Mouse (Mus musculus) spleen, adult 18-20 months (tissue): ENCODE measurements around the gene Plxdc1.

Source experiments
- DNase-seq, 2 experiments: peaks; one replicate each; pipeline ENCODE4 v3.0.0; 2022; ENCODE audit warnings: mixed read lengths in 2 of 2

Plxdc1 gene

GRCm38 (mm10) chr11:97986738-97987465 is 658 bp upstream of the Plxdc1 start:
- DNase-seq = no peak

DNA sequence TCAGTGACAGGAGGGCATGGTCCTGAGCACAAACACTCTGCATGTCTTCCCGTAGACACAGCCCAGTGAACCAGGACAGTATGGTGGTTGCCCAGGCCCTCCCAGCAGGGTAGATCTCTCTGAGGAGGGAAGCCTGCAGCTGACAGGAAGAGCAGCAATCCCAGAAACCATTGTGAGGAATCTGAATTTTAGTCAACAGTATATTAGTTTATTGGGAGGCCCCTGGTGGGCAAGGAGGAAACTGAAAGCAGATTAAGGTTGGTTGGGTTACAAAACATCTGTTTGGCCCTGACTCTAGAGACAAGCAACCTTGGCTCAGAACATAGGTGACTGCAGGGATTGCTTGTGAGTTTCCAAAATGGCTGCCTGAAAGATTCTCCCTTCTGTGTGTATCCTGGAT is 2.3 kb downstream of the Plxdc1 start:
- DNase-seq = no peak

- no peak for DNase-seq
Measured at GRCm38 (mm10) chr11:97983506-97983905, 2.7 kb downstream of the Plxdc1 start.

- no peak for DNase-seq
Measured at GRCm38 (mm10) chr11:97982721-97983120, 3.5 kb downstream of the Plxdc1 start.

- no peak for DNase-seq
Measured at GRCm38 (mm10) chr11:97980531-97980966, 5.7 kb downstream of the Plxdc1 start.

DNA sequence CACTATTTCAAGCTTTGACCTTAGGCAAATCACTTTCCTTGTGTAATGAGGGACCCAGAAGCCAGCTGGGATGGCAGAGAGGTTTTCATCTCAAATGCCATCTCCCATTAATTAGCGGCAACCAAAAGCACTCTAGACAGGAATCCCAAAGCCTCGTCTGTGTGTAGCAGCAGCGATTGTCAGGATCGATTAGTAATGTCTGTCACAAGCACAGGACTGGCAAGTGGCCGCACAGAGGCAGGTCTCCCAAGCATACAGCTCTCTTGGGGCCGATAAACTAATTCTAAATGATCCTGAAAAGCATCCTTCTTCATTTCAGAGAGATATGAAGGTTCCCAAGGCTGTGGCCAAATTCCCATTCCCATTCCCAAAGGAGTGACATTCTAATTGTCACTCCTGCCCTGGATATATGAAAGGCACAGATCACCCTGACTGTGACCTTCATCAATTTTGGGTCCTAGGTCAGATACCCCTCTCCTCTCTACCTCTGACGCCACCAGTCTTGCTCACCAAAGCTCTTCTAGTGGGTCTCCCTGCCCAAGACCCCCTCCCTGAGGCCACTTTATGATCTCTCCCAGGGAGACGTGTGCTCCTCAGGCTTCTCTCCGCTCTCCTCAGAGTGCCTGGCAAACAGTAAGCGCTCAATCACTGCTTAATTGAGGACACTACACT is 6.3 kb downstream of the Plxdc1 start:
- DNase-seq = no peak

GRCm38 (mm10) chr11:97978392-97978791 is 7.9 kb downstream of the Plxdc1 start:
- no peak for DNase-seq

DNA sequence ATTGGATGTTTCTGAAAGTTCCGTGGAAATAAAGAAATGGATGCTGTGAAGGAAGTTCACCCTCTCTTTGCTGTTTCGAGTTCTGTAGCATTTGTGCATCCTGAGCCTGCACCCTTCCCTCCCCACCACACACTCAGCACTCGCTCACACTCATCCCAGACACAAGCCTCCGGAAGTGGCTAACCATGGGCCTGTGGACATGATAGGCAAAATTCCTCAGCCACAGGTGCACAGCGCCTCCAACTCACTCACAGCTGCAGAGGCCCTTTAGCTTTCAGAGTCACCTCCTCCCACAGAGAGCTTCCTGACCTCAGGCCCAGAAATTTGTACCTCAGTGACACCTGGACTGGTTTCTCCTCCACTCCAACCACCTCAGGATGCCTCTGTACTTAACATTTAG is 8.4 kb downstream of the Plxdc1 start:
- no peak for DNase-seq

DNA sequence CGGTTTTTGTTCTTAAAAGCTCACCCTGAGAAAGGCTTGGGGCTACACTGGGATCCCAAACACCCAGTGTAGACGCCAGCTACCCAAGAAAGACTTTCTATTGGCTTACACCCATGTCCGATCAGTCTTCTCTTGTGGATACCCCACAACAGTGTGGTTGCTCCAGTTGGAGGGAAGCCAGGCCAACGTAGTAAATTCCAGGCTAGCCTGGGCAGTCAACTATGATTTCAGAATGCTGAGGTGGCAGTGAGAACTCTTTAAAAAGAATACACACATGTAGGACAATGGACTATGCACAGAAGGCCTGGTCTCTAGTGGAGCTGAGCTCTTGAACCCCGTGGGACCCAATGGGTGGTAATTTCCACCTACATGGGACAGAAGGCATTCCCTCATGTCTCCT is 11.5 kb downstream of the Plxdc1 start:
- no peak for DNase-seq

DNA sequence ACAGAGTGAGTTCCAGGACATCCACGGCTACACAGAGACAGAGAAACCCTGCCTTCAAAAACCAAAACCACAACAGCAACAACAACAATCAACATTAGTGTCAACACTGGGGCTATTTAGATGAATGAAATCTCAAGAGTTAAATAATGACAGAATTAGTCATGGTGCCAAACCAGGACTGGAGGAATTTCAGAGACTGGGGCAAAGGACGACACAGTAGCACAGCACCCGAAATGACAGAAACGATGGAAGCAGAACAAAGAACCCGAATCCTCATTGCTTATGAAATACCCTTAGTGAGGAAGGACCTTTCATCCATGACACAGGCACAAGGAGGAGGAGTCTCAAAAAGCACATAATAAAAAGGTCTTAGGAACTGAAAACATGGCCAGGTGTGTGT is 12.1 kb downstream of the Plxdc1 start:
- no peak for DNase-seq

DNA sequence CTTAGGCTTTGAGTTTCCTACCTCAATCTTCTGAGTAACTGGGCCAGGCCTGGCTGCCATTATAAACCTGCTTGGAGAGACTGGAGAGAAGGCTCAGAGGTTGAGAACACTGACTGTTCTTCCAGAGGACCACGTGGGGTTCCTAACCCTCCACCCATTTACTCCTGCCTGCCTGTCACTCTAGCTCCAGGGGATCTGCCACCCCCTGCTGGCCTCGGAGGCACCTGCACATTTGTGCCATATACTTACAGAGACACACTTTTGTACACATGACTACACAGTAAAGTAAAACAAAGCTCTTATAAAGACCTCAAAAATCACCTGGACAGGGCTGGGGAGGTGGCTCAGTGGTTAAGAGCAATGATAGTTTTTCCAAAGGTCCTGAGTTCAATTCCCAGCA is 13.8 kb downstream of the Plxdc1 start:
- no peak for DNase-seq

GRCm38 (mm10) chr11:97971232-97971631 is 15.0 kb downstream of the Plxdc1 start:
- no peak for DNase-seq

DNA sequence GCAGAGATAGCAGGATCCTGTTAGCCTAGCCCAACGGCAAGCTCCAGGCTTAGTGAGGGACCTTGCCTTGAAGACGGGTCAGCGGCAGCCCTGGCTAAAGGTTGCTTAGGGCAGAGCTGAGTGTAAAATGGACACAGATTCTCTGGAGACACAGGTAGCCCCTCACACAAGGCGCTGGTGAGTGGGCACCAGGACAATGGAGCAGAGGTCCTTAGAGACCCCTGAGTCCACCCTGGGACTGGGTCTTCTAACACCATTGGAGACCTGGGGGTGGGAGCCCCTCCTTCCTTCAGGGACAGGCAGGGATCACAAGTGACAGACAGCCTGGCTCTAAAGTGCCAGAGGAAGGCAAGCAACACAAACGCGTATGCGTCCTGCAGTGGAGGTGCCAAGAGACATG is 15.5 kb downstream of the Plxdc1 start:
- DNase-seq = no peak

GRCm38 (mm10) chr11:97968385-97968784 is 17.9 kb downstream of the Plxdc1 start:
- DNase-seq = no peak

- DNase-seq = no peak
Measured at GRCm38 (mm10) chr11:97967114-97967513, 19.1 kb downstream of the Plxdc1 start.

GRCm38 (mm10) chr11:97960907-97961306 is 25.3 kb downstream of the Plxdc1 start:
- DNase-seq = peak in 1 of 2 experiments; percentile 25

DNA sequence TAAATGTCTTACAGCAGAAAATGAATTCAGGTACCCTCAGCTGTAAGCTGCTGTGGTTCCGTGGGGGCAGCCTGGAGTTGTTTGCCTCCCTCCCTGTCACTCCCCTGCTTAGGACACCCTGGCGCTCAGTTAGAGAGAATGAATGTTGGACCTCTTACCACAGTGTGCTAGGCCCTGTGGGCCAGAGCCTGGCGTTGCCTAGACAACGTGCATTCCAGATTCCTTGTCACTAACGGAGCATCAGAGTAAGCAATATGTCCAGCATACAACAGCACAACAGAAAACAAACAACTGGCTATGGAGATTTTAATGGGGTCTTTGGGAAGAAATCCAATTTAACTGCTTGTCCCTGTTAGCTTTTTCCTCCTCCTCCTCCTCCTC is 27.0 kb downstream of the Plxdc1 start:
- no peak for DNase-seq

DNA sequence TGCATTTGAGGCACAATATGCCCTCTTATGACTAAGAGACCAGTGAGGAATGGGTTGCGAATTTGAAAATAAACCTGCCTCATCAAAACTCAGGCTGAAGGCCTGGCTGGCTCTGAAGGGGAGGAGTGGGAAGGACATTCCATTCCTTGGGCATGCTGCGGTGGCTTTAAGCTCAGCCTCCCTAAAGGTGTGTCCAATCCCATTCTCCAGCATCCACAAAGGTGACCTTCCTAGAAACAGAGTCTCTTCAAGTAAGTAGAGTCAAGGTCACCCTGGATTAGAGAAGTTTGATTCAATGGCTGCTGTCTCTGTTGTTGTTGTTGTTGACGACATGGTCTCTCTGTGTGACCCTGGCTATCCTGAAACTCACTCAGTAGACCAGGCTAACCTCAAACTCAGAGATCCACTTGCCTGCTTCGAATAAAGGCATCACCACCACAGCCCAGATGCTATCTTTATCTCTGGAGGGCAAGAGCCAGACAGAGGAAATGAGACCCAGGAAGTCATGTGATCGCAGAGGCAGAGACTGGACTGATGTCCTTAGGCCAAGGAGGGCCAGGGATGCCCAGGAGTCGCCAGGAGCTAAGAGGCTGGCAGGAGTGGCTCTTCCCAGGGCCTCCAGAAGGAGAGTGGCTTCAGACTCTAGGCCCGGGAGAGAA is 27.5 kb downstream of the Plxdc1 start:
- DNase-seq = no peak

- no peak for DNase-seq
Measured at GRCm38 (mm10) chr11:97956905-97957560, 29.2 kb downstream of the Plxdc1 start.

DNA sequence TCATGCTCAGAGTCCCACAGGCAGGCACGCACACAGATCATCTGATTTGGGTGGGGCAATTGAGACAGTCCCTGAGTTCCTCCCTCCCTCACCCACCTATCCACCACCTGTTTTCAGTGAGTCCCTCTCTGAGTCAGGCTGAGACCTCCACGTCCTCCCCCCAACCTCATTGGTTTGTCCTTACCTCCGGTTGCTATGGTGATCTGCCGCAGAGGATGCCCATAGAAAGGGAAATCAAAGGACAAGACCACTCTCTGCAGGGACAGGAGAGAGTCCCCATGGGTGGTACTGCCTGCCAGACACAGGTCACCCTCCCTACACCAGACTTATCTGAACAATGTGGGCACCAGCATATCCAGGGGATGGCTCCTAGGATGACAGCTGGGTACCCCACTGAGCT is 30.3 kb downstream of the Plxdc1 start:
- DNase-seq = no peak

GRCm38 (mm10) chr11:97955146-97955902 is 30.9 kb downstream of the Plxdc1 start:
- DNase-seq = no peak

- no peak for DNase-seq
Measured at GRCm38 (mm10) chr11:97954469-97955141, 31.6 kb downstream of the Plxdc1 start.
